Mouse (Mus musculus) thymus, adult 2 months (tissue): ENCODE results near the gene Atg10.

ENCODE experiments used
- CTCF ChIP-seq: fragments of 200-500 bp; IDR thresholded peaks from 2 replicates; pipeline ENCODE4 v1.5.1; 2012; ENCODE audit warnings: mild to moderate bottlenecking, control low read depth, low read length, moderate library complexity, borderline replicate concordance; ENCODE audit not compliant: control insufficient read depth, poor library complexity, insufficient read depth; ENCODE audit errors: extremely low read depth
- POLR2A ChIP-seq: fragments of 200-500 bp; IDR thresholded peaks from 2 replicates; pipeline ENCODE4 v1.6.1; 2012; ENCODE audit warnings: mild to moderate bottlenecking, low read length, control low read depth, moderate library complexity; ENCODE audit not compliant: control insufficient read depth, poor library complexity, insufficient read depth; ENCODE audit errors: extremely low read depth

GRCm38 (mm10) chr13:91046851-91047250, 176.9 kb downstream of the Atg10 start:
- no peak for TF ChIP-seq CTCF
- no peak for TF ChIP-seq POLR2A
